Mouse (Mus musculus): ENCODE data around the gene Greb1. TPM values are rescaled to one million over a fixed set of nuclear protein-coding genes. Genes with fewer than 3 reads are reported as not detected.

Greb1 gene
- polyA plus RNA-seq, 1 experiment from 2014 or later: 0.04 TPM

GRCm38 (mm10) chr12:16831071-16831470 is 30.4 kb upstream of the Greb1 start:
- POLR2A ChIA-PET: no interaction called here
- DNase-seq (ENCODE audit: low read depth, low spot score) (no peak), ATAC-seq (no peak)
- TF ChIP-seq CTCF (IDR thresholded peaks at IDR 0.05): no peak
- CTCF ChIA-PET: no interaction called here
- in situ Hi-C loops (cut with MboI; ENCODE audit: low pct_unique_long_range_greater_than_20kb): no loop called here
- no peaks in the 10 kb centered on the region for H3K27me3 ChIP-seq

- H3K27me3 ChIP-seq: no peaks in the 10 kb centered on the region
- ChIA-PET POLR2A (no interaction called here), CTCF (interaction anchor here (0.7 to 2.4 kb wide), 4 partner anchors 11 to 129 kb away, joined by 3 to 5 read pairs (median 4); no protein-coding TSS in a partner anchor)
- DNase-seq (ENCODE audit: low read depth, low spot score) (no peak), ATAC-seq (no peak)
- in situ Hi-C loops (cut with MboI; ENCODE audit: low pct_unique_long_range_greater_than_20kb): no loop called here
- peak; percentile 56 for TF ChIP-seq CTCF (IDR thresholded peaks at IDR 0.05)
These were observed 29.1 kb upstream of the Greb1 start for GRCm38 (mm10) chr12:16829785-16830184.

- POLR2A ChIA-PET: no interaction called here
- in situ Hi-C loops (cut with MboI; ENCODE audit: low pct_unique_long_range_greater_than_20kb): no loop called here
- CTCF ChIA-PET: interaction anchor here (0.6 to 2.4 kb wide), 4 partner anchors 86 to 183 kb away, joined by 3 to 5 read pairs (median 3); partner anchors contain the start of gene 2410004P03Rik
- H3K27me3 ChIP-seq: no peaks in the 10 kb centered on the region
- no peak for DNase-seq (ENCODE audit: low read depth, low spot score)
- no peak for ATAC-seq
- no peak for TF ChIP-seq CTCF (IDR thresholded peaks at IDR 0.05)
These were observed 27.8 kb upstream of the Greb1 start for GRCm38 (mm10) chr12:16828505-16828904.

- in situ Hi-C loops (cut with MboI; ENCODE audit: low pct_unique_long_range_greater_than_20kb): no loop called here
- no peak for ATAC-seq
- ChIA-PET POLR2A (no interaction called here), CTCF (interaction anchor here (1.2 kb wide), 2 partner anchors 11 to 73 kb away, joined by 3 read pairs; no protein-coding TSS in a partner anchor)
- H3K27me3 ChIP-seq: no peaks in the 10 kb centered on the region
- TF ChIP-seq CTCF (IDR thresholded peaks at IDR 0.05): no peak
- no peak for DNase-seq (ENCODE audit: low read depth, low spot score)
These were observed 23.0 kb upstream of the Greb1 start for GRCm38 (mm10) chr12:16823701-16824100.

GRCm38 (mm10) chr12:16822181-16822734 is 21.6 kb upstream of the Greb1 start:
- DNase-seq (ENCODE audit: low read depth, low spot score): no peak
- ChIA-PET CTCF (interaction anchor here (1.0 kb wide), 1 partner anchor 9 kb away, joined by 3 read pairs; no protein-coding TSS in a partner anchor), POLR2A (no interaction called here)
- in situ Hi-C loops (cut with MboI; ENCODE audit: low pct_unique_long_range_greater_than_20kb): no loop called here
- no peak for TF ChIP-seq CTCF (IDR thresholded peaks at IDR 0.05)
- no peaks in the 10 kb centered on the region for H3K27me3 ChIP-seq
- no peak for ATAC-seq

GRCm38 (mm10) chr12:16820761-16821160 is 20.1 kb upstream of the Greb1 start:
- no peak for ATAC-seq
- no peak for DNase-seq (ENCODE audit: low read depth, low spot score)
- no peak for TF ChIP-seq CTCF (IDR thresholded peaks at IDR 0.05)
- POLR2A ChIA-PET: no interaction called here
- in situ Hi-C loops (cut with MboI; ENCODE audit: low pct_unique_long_range_greater_than_20kb): no loop called here
- H3K27me3 ChIP-seq: no peaks in the 10 kb centered on the region
- CTCF ChIA-PET: interaction anchor here (1.4 kb wide), 1 partner anchor 13 kb away, joined by 3 read pairs; no protein-coding TSS in a partner anchor

- no peak for ATAC-seq
- POLR2A ChIA-PET: no interaction called here
- in situ Hi-C loops (cut with MboI; ENCODE audit: low pct_unique_long_range_greater_than_20kb): no loop called here
- TF ChIP-seq CTCF (IDR thresholded peaks at IDR 0.05): no peak
- CTCF ChIA-PET: no interaction called here
- H3K27me3 ChIP-seq: no peaks in the 10 kb centered on the region
- DNase-seq (ENCODE audit: low read depth, low spot score): no peak
These were observed 17.8 kb upstream of the Greb1 start for GRCm38 (mm10) chr12:16818513-16818912.

- in situ Hi-C loops (cut with MboI; ENCODE audit: low pct_unique_long_range_greater_than_20kb): no loop called here
- POLR2A ChIA-PET: no interaction called here
- CTCF ChIA-PET: interaction anchor here (1.3 kb wide), 1 partner anchor 53 kb away, joined by 3 read pairs; no protein-coding TSS in a partner anchor
- TF ChIP-seq CTCF (IDR thresholded peaks at IDR 0.05): no peak
- ATAC-seq: no peak
- H3K27me3 ChIP-seq: no peaks in the 10 kb centered on the region
- no peak for DNase-seq (ENCODE audit: low read depth, low spot score)
These were observed 16.5 kb upstream of the Greb1 start for GRCm38 (mm10) chr12:16817147-16817546.

GRCm38 (mm10) chr12:16811477-16811876 is 10.8 kb upstream of the Greb1 start:
- CTCF ChIA-PET: no interaction called here
- no peak for TF ChIP-seq CTCF (IDR thresholded peaks at IDR 0.05)
- ATAC-seq: peak; percentile 31
- DNase-seq (ENCODE audit: low read depth, low spot score): no peak
- peaks cover 4% of the 10 kb centered on the region for H3K27me3 ChIP-seq
- in situ Hi-C loops (cut with MboI; ENCODE audit: low pct_unique_long_range_greater_than_20kb): loop anchor here (5.0 kb wide), 3 partner anchors 86 to 451 kb away; no protein-coding TSS in a partner anchor
- POLR2A ChIA-PET: interaction anchor here (1.0 kb wide), 1 partner anchor 39 kb away, joined by 3 read pairs; no protein-coding TSS in a partner anchor

GRCm38 (mm10) chr12:16810525-16811431 is 10.1 kb upstream of the Greb1 start, which contains the start of gene E2f6:
Gene E2f6 (plus strand): TSS chr12:16810963.
- in situ Hi-C loops (cut with MboI; ENCODE audit: low pct_unique_long_range_greater_than_20kb): loop anchor here (5.0 kb wide), 3 partner anchors 87 to 452 kb away; no protein-coding TSS in a partner anchor
- no peak for DNase-seq (ENCODE audit: low read depth, low spot score)
- ChIA-PET POLR2A (interaction anchor here (1.0 kb wide), 1 partner anchor 40 kb away, joined by 3 read pairs; no protein-coding TSS in a partner anchor), CTCF (no interaction called here)
- H3K27me3 ChIP-seq: peaks cover 7% of the 10 kb centered on the region
- peak; percentile 74 for ATAC-seq
- TF ChIP-seq CTCF (IDR thresholded peaks at IDR 0.05): no peak

Data from Patski (cell line).